In genomic region chr2:14258345-14258850, GRCm38 (mm10) we compare ENCODE assay signal across 15 mouse cellular contexts. TPM values are rescaled to one million over a fixed set of nuclear protein-coding genes. Genes with fewer than 3 reads are reported as not detected.
"Had no signal": no experiment of that assay in that cellular context is flagged by ENCODE, and none has a peak within 500 bp of the region (broad histone marks: within the 10 kb centered on the region; RNA-seq: fewer than 3 reads in every experiment).

No protein-coding gene starts in this region.

- H3K36me3 ChIP-seq: liver, embryonic 15.5 days; lung, embryonic 15.5 days; midbrain, embryonic 13.5 days had no signal

- H3K4me3 ChIP-seq: liver, embryonic 15.5 days; lung, embryonic 15.5 days; midbrain, embryonic 13.5 days had no signal

- H3K9me3 ChIP-seq: liver, embryonic 15.5 days; lung, embryonic 15.5 days; midbrain, embryonic 13.5 days had no signal

- H3K4me2 ChIP-seq: liver, embryonic 11.5 days; liver, embryonic 15.5 days; lung, embryonic 15.5 days; midbrain, embryonic 13.5 days had no signal

- H3K9ac ChIP-seq: liver, embryonic 15.5 days; lung, embryonic 15.5 days; midbrain, embryonic 13.5 days had no signal

- H3K27me3 ChIP-seq: liver, embryonic 15.5 days; lung, embryonic 15.5 days; midbrain, embryonic 13.5 days had no signal

- H3K4me1 ChIP-seq: liver, embryonic 15.5 days; lung, embryonic 15.5 days; midbrain, embryonic 13.5 days had no signal

- H3K27ac ChIP-seq: liver, embryonic 15.5 days; lung, embryonic 15.5 days; macrophage; midbrain, embryonic 13.5 days had no signal

- DNase-seq: kidney, adult 8-10 months; kidney, postnatal 25 days; layer of hippocampus, adult 9-11 months; layer of hippocampus, postnatal 36 days; left cerebral cortex, postnatal 4 days; lung, postnatal 14 days; right cerebral cortex, adult 18-20 months; right cerebral cortex, postnatal 25 days; thymus, postnatal 36 days had no signal

- ATAC-seq: midbrain, embryonic 13.5 days had no signal

RNA-seq across cellular contexts. Expression of gene Mrc1, which starts 29.2 kb away (rescaled TPM):
- total RNA-seq: megakaryocyte-erythroid progenitor cell, adult 5-6 weeks had no signal
